ENCODE assay signal across 8 mouse cellular contexts in the genomic region with DNA sequence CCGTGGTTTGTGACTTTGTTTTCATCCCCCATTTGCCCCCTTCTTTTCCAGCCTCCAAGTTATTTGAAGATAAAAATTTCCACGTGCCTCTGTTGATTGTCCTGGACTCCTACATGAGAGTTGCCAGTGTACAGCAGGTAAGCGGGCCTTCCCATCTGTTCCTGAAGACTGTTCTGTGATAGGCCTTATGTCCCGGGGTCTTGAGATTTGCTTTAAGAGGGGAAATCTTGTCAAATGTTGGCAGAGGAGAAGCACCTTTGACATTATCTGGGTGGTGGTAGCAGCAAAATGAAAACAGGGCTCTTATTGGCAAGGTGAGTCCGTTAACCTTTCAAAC. TPM values are rescaled to one million over a fixed set of nuclear protein-coding genes. Genes with fewer than 3 reads are reported as not detected.
DNase-seq lines count a peak whose midpoint lies in the region; ATAC-seq and TF ChIP-seq lines count a peak whose summit lies in the region.

No protein-coding gene starts in this region.

- H3K27me3 ChIP-seq in neural tube, embryonic 11.5 days (ENCODE audit: control insufficient read depth, insufficient read depth, low read length) = no peaks in the 10 kb centered on the region

- no peaks in the 10 kb centered on the region for H3K36me3 ChIP-seq in neural tube, embryonic 11.5 days (ENCODE audit: control insufficient read depth, insufficient read depth, low read length)

- H3K4me3 ChIP-seq in neural tube, embryonic 11.5 days (ENCODE audit: low read depth, low read length) = peak overlapping the region; percentile 42
- H3K4me3 ChIP-seq in olfactory bulb, adult 2 months (ENCODE audit: insufficient read depth, low read depth, low read length) = peak overlapping the region; percentile 63

- no peak for TF ChIP-seq POLR2A in olfactory bulb, adult 2 months (IDR thresholded peaks at IDR 0.05; ENCODE audit: insufficient read depth, low read depth, low read length)

- no peak overlapping the region for H3K27ac ChIP-seq in neural tube, embryonic 11.5 days (ENCODE audit: low read depth, low read length)
- no peak overlapping the region for H3K27ac ChIP-seq in olfactory bulb, adult 2 months (ENCODE audit: insufficient read depth, low read depth, low read length)

- H3K4me1 ChIP-seq in neural tube, embryonic 11.5 days (ENCODE audit: control insufficient read depth, insufficient read depth, low read length) = no peaks in the 10 kb centered on the region
- H3K4me1 ChIP-seq in olfactory bulb, adult 2 months (ENCODE audit: control insufficient read depth, insufficient read depth, low read length) = peaks cover 4% of the 10 kb centered on the region; the same call in 1 of the 2 replicates

- no peak for TF ChIP-seq CTCF in olfactory bulb, adult 2 months (IDR thresholded peaks at IDR 0.05; ENCODE audit: insufficient read depth, low read depth, low read length)

- peak overlapping the region; percentile 67 for H3K9ac ChIP-seq in neural tube, embryonic 11.5 days (ENCODE audit: low read length)

- DNase-seq in cerebellum, adult 8-10 months = peak; percentile 37
- DNase-seq in cerebellum, adult 9-11 months = no peak
- no peak for DNase-seq in neural tube, embryonic 11.5 days (ENCODE audit: low spot score)
- no peak for DNase-seq in neural tube, embryonic 10.5 days (ENCODE audit: extremely low spot score, low spot score)
- peak; percentile 7 for DNase-seq in large intestine, adult 2 months (ENCODE audit: low read depth, low spot score)
- DNase-seq in right cerebral cortex, postnatal 4 days = no peak
- DNase-seq in adipocyte (ENCODE audit: low spot score) = no peak

- no peaks in the 10 kb centered on the region for H3K9me3 ChIP-seq in neural tube, embryonic 11.5 days (ENCODE audit: control insufficient read depth, low read length)

- ATAC-seq in neural tube, embryonic 11.5 days (ENCODE audit: insufficient read depth, low FRiP score, low TSS enrichment) = no peak

- 37% methylated on average over 5 of the region's 5 CpGs for WGBS in neural tube, embryonic 11.5 days
- WGBS in large intestine, adult 2 months = 9% methylated on average over 5 of the region's 5 CpGs
- WGBS in olfactory bulb, adult 2 months = 55% methylated on average over 5 of the region's 5 CpGs

- peak overlapping the region; percentile 65 for H3K4me2 ChIP-seq in neural tube, embryonic 11.5 days (ENCODE audit: low read depth)

RNA-seq across cellular contexts. Expression of gene Lrrk2, which starts 0.6 kb away (rescaled TPM):
- 1.9 and 2.9 TPM in 2 replicates for polyA plus RNA-seq in neural tube, embryonic 11.5 days (2014; fragmentation: Nextera tagmentation; extraction: Ambion mirVana)
- polyA plus RNA-seq in large intestine, adult 2 months (2012; rRNA removed) = 0.97 and 1.1 TPM in 2 replicates
- polyA plus RNA-seq in olfactory bulb, adult 2 months (2012; ENCODE audit: insufficient read depth, insufficient read length, low replicate concordance, missing spikeins) = not detected in 2 replicates

Comparison
In these comparisons a context has a peak if more than half of its experiments do, and no peak if none do; other contexts are left out.
1. DNase-seq: peak in cerebellum, adult 8-10 months (single experiment) and large intestine, adult 2 months (single experiment); none in cerebellum, adult 9-11 months (single experiment), neural tube, embryonic 11.5 days (single experiment), neural tube, embryonic 10.5 days (single experiment), right cerebral cortex, postnatal 4 days (single experiment) and adipocyte (single experiment).